Mouse (Mus musculus) myocyte (in vitro differentiated cells): ENCODE data around the gene Sfta2. TPM values are rescaled to one million over a fixed set of nuclear protein-coding genes. Genes with fewer than 3 reads are reported as not detected.

Experiments
- H3K27me3 ChIP-seq: one replicate; pipeline ENCODE4 v1.6.1; 2011; ENCODE audit not compliant: control insufficient read depth, insufficient read depth, insufficient read length
- H3K36me3 ChIP-seq: one replicate; pipeline ENCODE4 v1.6.1; 2011; ENCODE audit not compliant: control insufficient read depth, insufficient read depth
- H3K4me2 ChIP-seq: one replicate; pipeline ENCODE4 v1.6.1; 2011; ENCODE audit warnings: low read depth, control low read depth
- H3K4me3 ChIP-seq: one replicate; pipeline ENCODE4 v1.5.1; 2011; ENCODE audit warnings: mild to moderate bottlenecking, control low read depth, moderate library complexity
- H3K79me2 ChIP-seq: one replicate; pipeline ENCODE4 v1.6.1; 2011; ENCODE audit not compliant: control insufficient read depth, insufficient read depth
- H3ac ChIP-seq: one replicate; pipeline ENCODE4 v1.6.1; 2011; ENCODE audit not compliant: control insufficient read depth, insufficient read length
- CEBPB ChIP-seq: IDR thresholded peaks from 2 replicates; pipeline ENCODE4 v1.6.1; 2011; ENCODE audit warnings: mild to moderate bottlenecking, moderate library complexity; ENCODE audit not compliant: poor library complexity, insufficient read depth, severe bottlenecking
- E2F4 ChIP-seq: IDR thresholded peaks from one replicate; pipeline ENCODE4 v1.6.1; 2011; ENCODE audit warnings: mild to moderate bottlenecking, control low read depth, moderate library complexity; ENCODE audit not compliant: insufficient read depth
- MAX ChIP-seq: IDR thresholded peaks from one replicate; pipeline ENCODE4 v1.6.1; 2011; ENCODE audit warnings: low read depth, mild to moderate bottlenecking, control low read depth
- MYOD1 ChIP-seq, 3 experiments: IDR thresholded peaks; one replicate each; pipeline ENCODE4 v1.6.1; 2011; ENCODE audit warnings: control low read depth in 2 of 3, low read depth in 2 of 3, mild to moderate bottlenecking in 2 of 3, moderate library complexity in 1 of 3; ENCODE audit not compliant: insufficient read length in 2 of 3, control insufficient read depth in 1 of 3
- MYOG ChIP-seq, 3 experiments: IDR thresholded peaks; one replicate each; pipeline ENCODE4 v1.6.1; 2011; ENCODE audit warnings: control low read depth in 2 of 3, low read depth in 2 of 3, mild to moderate bottlenecking in 2 of 3; ENCODE audit not compliant: insufficient read length in 2 of 3, control insufficient read depth in 1 of 3, insufficient read depth in 1 of 3
- POLR2A ChIP-seq: IDR thresholded peaks from one replicate; pipeline ENCODE4 v1.6.1; 2011; ENCODE audit warnings: low read depth, mild to moderate bottlenecking, control low read depth, moderate library complexity; ENCODE audit not compliant: insufficient read length
- POLR2AphosphoS2 ChIP-seq: IDR thresholded peaks from one replicate; pipeline ENCODE4 v1.6.1; 2011; ENCODE audit warnings: low read depth, control low read depth; ENCODE audit not compliant: insufficient read length
- REST ChIP-seq: IDR thresholded peaks from one replicate; pipeline ENCODE4 v1.6.1; 2011; ENCODE audit warnings: mild to moderate bottlenecking, control low read depth, moderate library complexity; ENCODE audit not compliant: insufficient read depth, insufficient read length
- SRF ChIP-seq: IDR thresholded peaks from one replicate; pipeline ENCODE4 v1.6.1; 2011; ENCODE audit warnings: low read depth; ENCODE audit not compliant: control insufficient read depth, insufficient read length
- TCF12 ChIP-seq: IDR thresholded peaks from one replicate; pipeline ENCODE4 v1.6.1; 2011; ENCODE audit warnings: mild to moderate bottlenecking, control low read depth; ENCODE audit not compliant: poor library complexity, insufficient read depth, severe bottlenecking
- TCF3 ChIP-seq: IDR thresholded peaks from one replicate; pipeline ENCODE4 v1.6.1; 2011; ENCODE audit warnings: low read depth, control low read depth; ENCODE audit not compliant: insufficient read length
- USF1 ChIP-seq: IDR thresholded peaks from one replicate; pipeline ENCODE4 v1.6.1; 2011; ENCODE audit warnings: low read depth, mild to moderate bottlenecking, control low read depth, moderate library complexity
- polyA plus RNA-seq: library from polyadenylated mRNA; unstranded; fragments of >200 nt; fragmentation: generic; extraction: Trizol; gene quantifications from one replicate; pipeline ENCODE4 v1.2.1, GENCODE M21; 2012; ENCODE audit warnings: missing spikeins

Gene Sfta2
- polyA plus RNA-seq, 1 experiment: not detected

DNA sequence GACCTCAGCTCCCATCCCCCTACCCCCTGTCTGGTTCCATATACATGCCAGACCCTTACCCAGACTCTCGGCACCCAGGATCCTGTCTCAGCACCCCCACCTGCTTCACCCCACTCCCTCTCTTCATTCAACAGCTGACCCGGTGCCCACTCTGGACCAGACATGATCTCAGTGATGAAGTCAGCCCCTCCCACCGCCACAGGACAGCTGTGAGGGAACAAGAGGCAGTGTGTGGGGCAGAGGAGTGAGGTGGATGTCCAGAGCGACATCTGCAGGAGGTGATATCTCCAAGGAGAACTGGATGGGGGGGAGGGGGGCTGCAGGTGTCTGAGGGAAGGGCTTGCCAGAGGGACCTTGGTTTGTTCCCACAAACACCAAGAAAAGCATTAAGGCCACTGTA, 90.5 kb downstream of the Sfta2 start:
- H3K4me2 ChIP-seq: no peak overlapping the region
- TF ChIP-seq REST (no peak), SRF (no peak), MYOG (IDR thresholded peaks at IDR 0.05; ENCODE audit: control insufficient read depth in 1 of 3, insufficient read depth in 1 of 3, insufficient read length in 2 of 3, low read depth in 2 of 3) (peak in 2 of 3 experiments; percentile 45 to 59), MYOD1 (IDR thresholded peaks at IDR 0.05; ENCODE audit: control insufficient read depth in 1 of 3, insufficient read length in 2 of 3, low read depth in 2 of 3) (peak in 1 of 3 experiments; percentile 63)
- H3K27me3 ChIP-seq: no peaks in the 10 kb centered on the region
- no peak overlapping the region for H3ac ChIP-seq
- peaks cover 32% of the 10 kb centered on the region for H3K79me2 ChIP-seq
- H3K4me3 ChIP-seq: no peak overlapping the region
- peaks cover 39% of the 10 kb centered on the region for H3K36me3 ChIP-seq

DNA sequence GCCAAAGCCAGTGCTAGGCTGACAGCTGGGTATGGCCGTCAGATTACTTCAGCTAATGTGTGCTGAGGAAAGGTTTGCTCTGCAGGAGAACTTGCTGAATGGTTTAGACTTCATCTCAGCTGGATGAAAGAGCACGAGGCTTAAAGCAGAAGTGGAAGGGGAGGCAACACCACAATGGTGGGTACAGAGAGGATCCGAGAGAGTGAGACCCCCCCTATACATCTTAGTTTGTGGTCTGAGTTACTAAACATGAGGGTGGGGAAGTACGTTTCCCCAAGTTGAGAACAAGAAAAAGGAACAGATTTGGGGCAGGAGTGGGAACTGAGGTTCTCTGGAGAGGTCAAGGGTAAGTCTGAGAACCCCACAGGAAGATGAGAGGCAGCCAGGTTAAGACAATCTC, 91.0 kb downstream of the Sfta2 start:
- Histone ChIP-seq H3K4me2 (no peak overlapping the region), H3K36me3 (peaks cover 37% of the 10 kb centered on the region), H3K4me3 (no peak overlapping the region), H3K79me2 (peaks cover 37% of the 10 kb centered on the region), H3ac (no peak overlapping the region), H3K27me3 (no peaks in the 10 kb centered on the region)
- no peak for TF ChIP-seq TCF3
- TF ChIP-seq REST: no peak
- no peak for TF ChIP-seq USF1
- TF ChIP-seq SRF: no peak
- TF ChIP-seq POLR2A: no peak
- no peak for TF ChIP-seq MYOD1 (IDR thresholded peaks at IDR 0.05; ENCODE audit: control insufficient read depth in 1 of 3, insufficient read length in 2 of 3, low read depth in 2 of 3)
- no peak for TF ChIP-seq MAX
- no peak for TF ChIP-seq MYOG (IDR thresholded peaks at IDR 0.05; ENCODE audit: control insufficient read depth in 1 of 3, insufficient read depth in 1 of 3, insufficient read length in 2 of 3, low read depth in 2 of 3)
- no peak for TF ChIP-seq CEBPB
- TF ChIP-seq POLR2AphosphoS2: no peak
- TF ChIP-seq TCF12: no peak

DNA sequence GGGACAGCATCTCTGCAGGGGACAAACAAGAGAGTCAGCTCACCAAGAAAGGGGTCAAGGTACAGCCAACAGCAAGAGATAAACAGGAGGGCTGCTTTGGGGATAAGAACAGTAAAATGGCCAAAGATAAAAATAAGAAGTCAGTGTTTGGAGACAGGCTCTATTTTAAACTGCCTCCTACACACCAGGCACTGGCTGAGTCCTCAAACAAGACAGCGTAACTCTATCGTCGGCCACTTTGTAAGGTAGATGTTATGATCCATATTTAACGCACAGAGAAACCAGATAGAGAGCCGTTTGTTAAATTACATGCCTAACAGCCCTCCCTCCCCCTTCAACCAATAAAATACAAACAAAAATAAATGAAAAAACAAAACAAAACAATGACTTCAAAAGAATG, 92.6 kb downstream of the Sfta2 start:
- Histone ChIP-seq H3K4me3 (no peak overlapping the region), H3ac (no peak overlapping the region), H3K4me2 (no peak overlapping the region), H3K36me3 (peaks cover 26% of the 10 kb centered on the region), H3K27me3 (no peaks in the 10 kb centered on the region), H3K79me2 (peaks cover 49% of the 10 kb centered on the region)
- no peak for TF ChIP-seq TCF12

DNA sequence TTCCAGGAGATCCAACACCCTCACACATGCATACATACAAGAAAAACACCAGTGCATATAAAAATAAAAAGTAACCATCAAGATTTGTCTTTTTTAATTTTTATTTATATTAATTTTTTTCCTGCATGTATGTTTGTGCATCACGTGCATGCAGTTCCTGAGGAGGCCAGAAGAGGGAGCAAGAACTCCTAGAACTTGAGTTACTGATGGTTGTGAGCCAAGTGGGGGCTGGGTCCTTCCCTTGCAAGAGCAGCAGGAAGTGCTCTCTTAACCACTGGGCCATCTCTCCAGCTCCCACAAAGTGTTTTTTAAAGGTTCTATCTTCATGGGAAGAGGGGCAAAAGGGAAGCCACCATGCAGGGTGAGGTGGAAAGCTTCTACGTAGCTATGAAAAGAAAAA, 93.9 kb downstream of the Sfta2 start:
- Histone ChIP-seq H3ac (no peak overlapping the region), H3K4me2 (no peak overlapping the region), H3K79me2 (peaks cover 55% of the 10 kb centered on the region), H3K36me3 (peaks cover 14% of the 10 kb centered on the region), H3K27me3 (no peaks in the 10 kb centered on the region), H3K4me3 (no peak overlapping the region)
- TF ChIP-seq POLR2A (no peak), SRF (no peak), E2F4 (no peak), POLR2AphosphoS2 (no peak)

DNA sequence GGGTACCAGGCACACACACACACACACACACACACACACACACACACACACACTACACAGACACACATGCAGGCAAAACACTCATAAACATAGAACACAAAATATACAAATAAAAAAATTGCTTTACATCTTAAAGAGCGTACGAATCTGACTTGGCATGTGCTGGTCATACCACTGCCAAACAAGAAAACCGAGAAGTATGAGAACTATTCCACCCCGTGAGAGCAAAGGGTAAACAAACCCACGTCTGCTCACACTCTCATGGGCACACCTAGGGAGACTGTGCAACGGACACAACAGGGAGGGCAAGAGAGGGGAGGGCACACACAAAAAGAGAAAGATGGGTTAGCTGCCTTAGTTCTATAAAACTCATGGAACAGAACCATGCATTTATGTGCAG, 95.3 kb downstream of the Sfta2 start:
- no peaks in the 10 kb centered on the region for H3K27me3 ChIP-seq

DNA sequence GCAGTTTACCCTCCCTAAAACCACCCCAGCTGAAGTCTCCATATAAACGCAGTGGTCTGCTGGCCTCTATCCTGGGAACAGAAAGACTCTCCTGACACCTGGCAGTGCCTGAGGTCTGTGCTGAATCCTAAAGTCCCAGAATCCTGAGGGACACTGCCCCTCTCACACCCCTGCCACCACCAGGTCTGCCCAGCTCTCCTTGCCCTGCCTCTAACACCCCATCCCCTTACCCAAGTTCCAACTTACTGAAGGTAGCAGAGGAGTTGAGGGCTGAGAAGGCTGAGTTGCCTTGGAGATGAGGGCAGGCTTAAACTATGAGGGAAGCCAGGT, 96.0 kb downstream of the Sfta2 start:
- no peak overlapping the region for H3ac ChIP-seq
- no peaks in the 10 kb centered on the region for H3K27me3 ChIP-seq
- H3K36me3 ChIP-seq: peaks cover 7% of the 10 kb centered on the region
- H3K79me2 ChIP-seq: peaks cover 60% of the 10 kb centered on the region
- H3K4me3 ChIP-seq: peak overlapping the region; percentile 52
- H3K4me2 ChIP-seq: peak overlapping the region; percentile 89
- TF ChIP-seq TCF12 (no peak), SRF (no peak), POLR2A (no peak), USF1 (no peak), REST (no peak), POLR2AphosphoS2 (no peak), MYOG (IDR thresholded peaks at IDR 0.05; ENCODE audit: control insufficient read depth in 1 of 3, insufficient read depth in 1 of 3, insufficient read length in 2 of 3, low read depth in 2 of 3) (no peak), MYOD1 (IDR thresholded peaks at IDR 0.05; ENCODE audit: control insufficient read depth in 1 of 3, insufficient read length in 2 of 3, low read depth in 2 of 3) (no peak), CEBPB (no peak), TCF3 (no peak)

More for the DNA sequence above, 95.3 kb downstream of the Sfta2 start:
- peaks cover 12% of the 10 kb centered on the region for H3K36me3 ChIP-seq
- peak overlapping the region; percentile 52 for H3K4me3 ChIP-seq
- peaks cover 55% of the 10 kb centered on the region for H3K79me2 ChIP-seq
- peak overlapping the region; percentile 89 for H3K4me2 ChIP-seq
- H3ac ChIP-seq: no peak overlapping the region
- TF ChIP-seq MYOG (IDR thresholded peaks at IDR 0.05; ENCODE audit: control insufficient read depth in 1 of 3, insufficient read depth in 1 of 3, insufficient read length in 2 of 3, low read depth in 2 of 3) (no peak), REST (no peak), TCF12 (no peak), USF1 (no peak), E2F4 (no peak), SRF (no peak), MYOD1 (IDR thresholded peaks at IDR 0.05; ENCODE audit: control insufficient read depth in 1 of 3, insufficient read length in 2 of 3, low read depth in 2 of 3) (no peak), TCF3 (no peak), POLR2AphosphoS2 (no peak), CEBPB (no peak), POLR2A (no peak)
